Mouse (Mus musculus) midbrain, embryonic 12.5 days (tissue): Measurements from ENCODE around the gene Sema3a. TPM values are rescaled to one million over a fixed set of nuclear protein-coding genes. Genes with fewer than 3 reads are reported as not detected.
"Not testable (repeated sequence)": the region's sequence is repeated elsewhere in the genome, so short reads cannot be mapped to it uniquely, and the experiment has no call there.

Experiments used
- ATAC-seq: fragments of 200-750 bp; cut with Nextera tagmentation; 2 replicates; pipeline ENCODE4 v1.8.0; 2017; ENCODE audit warnings: low read depth, moderate TSS enrichment, moderate library complexity; ENCODE audit not compliant: low FRiP score
- H3K27ac ChIP-seq: fragments of 300-500 bp; sonication (generic); replicated peaks from 2 replicates; pipeline ENCODE4 v1.5.1; 2016; ENCODE audit warnings: mild to moderate bottlenecking
- H3K27me3 ChIP-seq: fragments of 300-500 bp; sonication (generic); 2 replicates; pipeline ENCODE4 v1.6.1; 2016; ENCODE audit warnings: mild to moderate bottlenecking
- H3K36me3 ChIP-seq: fragments of 300-500 bp; sonication (generic); 2 replicates; pipeline ENCODE4 v1.6.1; 2016
- H3K4me1 ChIP-seq: fragments of 300-500 bp; sonication (generic); 2 replicates; pipeline ENCODE4 v1.6.1; 2016
- H3K4me2 ChIP-seq: fragments of 300-500 bp; sonication (generic); replicated peaks from 2 replicates; pipeline ENCODE4 v1.6.1; 2016; ENCODE audit warnings: mild to moderate bottlenecking, moderate library complexity
- H3K4me3 ChIP-seq: fragments of 300-500 bp; sonication (generic); 2 replicates; pipeline ENCODE4 v1.5.1; 2016; ENCODE audit warnings: mild to moderate bottlenecking
- H3K9ac ChIP-seq: fragments of 300-500 bp; sonication (generic); replicated peaks from 2 replicates; pipeline ENCODE4 v1.6.1; 2016; ENCODE audit warnings: mild to moderate bottlenecking, moderate library complexity
- H3K9me3 ChIP-seq: fragments of 300-500 bp; sonication (generic); 2 replicates; pipeline ENCODE4 v1.6.1; 2016; ENCODE audit warnings: mild to moderate bottlenecking
- WGBS: fragments of 180-500 bp; shearing (Covaris S2); methylation state at CpG from one replicate; pipeline ENCODE4 v1.1.7; 2016; 5-methylcytosine and 5-hydroxymethylcytosine counted together
- polyA plus RNA-seq: library from polyadenylated mRNA; unstranded; fragments of >200 nt; fragmentation: Nextera tagmentation; extraction: Ambion mirVana; gene quantifications from 2 replicates; pipeline ENCODE4 v1.2.1, GENCODE M21; 2016

Sema3a gene
- polyA plus RNA-seq, 1 experiment from 2014 or later: 11.5 TPM

- Histone ChIP-seq H3K27ac (no peak overlapping the region), H3K4me1 (no peaks in the 10 kb centered on the region), H3K9ac (no peak overlapping the region), H3K36me3 (no peaks in the 10 kb centered on the region), H3K9me3 (no peaks in the 10 kb centered on the region), H3K4me2 (no peak overlapping the region), H3K27me3 (no peaks in the 10 kb centered on the region), H3K4me3 (no peak overlapping the region)
- no peak for ATAC-seq
- WGBS: 82% methylated on average over 3 of the region's 3 CpGs
These were observed 307.4 kb downstream of the Sema3a start for GRCm38 (mm10) chr5:13432574-13432973.

GRCm38 (mm10) chr5:13433303-13433702 lies 308.1 kb downstream of the Sema3a start:
- 78% methylated on average over 2 of the region's 2 CpGs for WGBS
- H3K27me3 ChIP-seq: no peaks in the 10 kb centered on the region
- no peaks in the 10 kb centered on the region for H3K36me3 ChIP-seq
- H3K27ac ChIP-seq: no peak overlapping the region
- no peaks in the 10 kb centered on the region for H3K4me1 ChIP-seq
- H3K9ac ChIP-seq: no peak overlapping the region
- no peak overlapping the region for H3K4me2 ChIP-seq
- no peak overlapping the region for H3K4me3 ChIP-seq
- ATAC-seq: no peak
- no peaks in the 10 kb centered on the region for H3K9me3 ChIP-seq

- no peak overlapping the region for H3K4me3 ChIP-seq
- no peak overlapping the region for H3K27ac ChIP-seq
- no peaks in the 10 kb centered on the region for H3K9me3 ChIP-seq
- H3K9ac ChIP-seq: no peak overlapping the region
- ATAC-seq: no peak
- no peak overlapping the region for H3K4me2 ChIP-seq
- no peaks in the 10 kb centered on the region for H3K4me1 ChIP-seq
- H3K27me3 ChIP-seq: no peaks in the 10 kb centered on the region
- H3K36me3 ChIP-seq: no peaks in the 10 kb centered on the region
These were observed 315.9 kb downstream of the Sema3a start for GRCm38 (mm10) chr5:13441112-13441511.

- Histone ChIP-seq H3K4me2 (no peak overlapping the region), H3K4me3 (no peak overlapping the region), H3K27me3 (no peaks in the 10 kb centered on the region), H3K9me3 (no peaks in the 10 kb centered on the region), H3K4me1 (no peaks in the 10 kb centered on the region), H3K27ac (no peak overlapping the region), H3K9ac (no peak overlapping the region), H3K36me3 (no peaks in the 10 kb centered on the region)
- 81% methylated on average over 1 of the region's 1 CpGs for WGBS
- no peak for ATAC-seq
These were observed 335.2 kb downstream of the Sema3a start for GRCm38 (mm10) chr5:13460182-13461001.

GRCm38 (mm10) chr5:13468856-13469255 lies 343.6 kb downstream of the Sema3a start:
- H3K9ac ChIP-seq: no peak overlapping the region
- H3K4me3 ChIP-seq: no peak overlapping the region
- no peak overlapping the region for H3K27ac ChIP-seq
- 40% methylated on average over 7 of the region's 7 CpGs for WGBS
- H3K4me1 ChIP-seq: no peaks in the 10 kb centered on the region; the same call in 1 of the 2 replicates
- H3K36me3 ChIP-seq: no peaks in the 10 kb centered on the region
- H3K4me2 ChIP-seq: no peak overlapping the region
- no peaks in the 10 kb centered on the region for H3K27me3 ChIP-seq
- ATAC-seq: no peak
- no peaks in the 10 kb centered on the region for H3K9me3 ChIP-seq

- Histone ChIP-seq H3K27ac (no peak overlapping the region), H3K9ac (no peak overlapping the region), H3K4me2 (no peak overlapping the region), H3K36me3 (no peaks in the 10 kb centered on the region), H3K4me3 (no peak overlapping the region), H3K9me3 (no peaks in the 10 kb centered on the region), H3K4me1 (no peaks in the 10 kb centered on the region; the same call in 1 of the 2 replicates), H3K27me3 (no peaks in the 10 kb centered on the region)
- WGBS: 77% methylated on average over 5 of the region's 5 CpGs
- no peak for ATAC-seq
These were observed 344.2 kb downstream of the Sema3a start for GRCm38 (mm10) chr5:13469401-13469800.

- WGBS: 72% methylated on average over 7 of the region's 7 CpGs
- Histone ChIP-seq H3K27ac (no peak overlapping the region), H3K36me3 (no peaks in the 10 kb centered on the region), H3K4me2 (no peak overlapping the region), H3K9ac (no peak overlapping the region), H3K27me3 (no peaks in the 10 kb centered on the region), H3K9me3 (no peaks in the 10 kb centered on the region), H3K4me3 (no peak overlapping the region), H3K4me1 (no peaks in the 10 kb centered on the region; the same call in 1 of the 2 replicates)
- peak; percentile 63; the same call in 1 of the 2 replicates for ATAC-seq
These were observed 345.1 kb downstream of the Sema3a start for GRCm38 (mm10) chr5:13470057-13470905.

- no peak overlapping the region for H3K27ac ChIP-seq
- no peak for ATAC-seq
- H3K4me1 ChIP-seq: no peaks in the 10 kb centered on the region
- no peak overlapping the region for H3K9ac ChIP-seq
- 78% methylated on average over 1 of the region's 1 CpGs for WGBS
- H3K27me3 ChIP-seq: no peaks in the 10 kb centered on the region
- H3K4me2 ChIP-seq: no peak overlapping the region
- H3K4me3 ChIP-seq: no peak overlapping the region
- H3K36me3 ChIP-seq: no peaks in the 10 kb centered on the region
- H3K9me3 ChIP-seq: no peaks in the 10 kb centered on the region
These were observed 352.4 kb downstream of the Sema3a start for GRCm38 (mm10) chr5:13477653-13478052.

- ATAC-seq: no peak
- no peak overlapping the region for H3K9ac ChIP-seq
- no peaks in the 10 kb centered on the region for H3K4me1 ChIP-seq
- WGBS: 70% methylated on average over 2 of the region's 2 CpGs
- H3K9me3 ChIP-seq: no peaks in the 10 kb centered on the region
- H3K4me2 ChIP-seq: no peak overlapping the region
- no peak overlapping the region for H3K27ac ChIP-seq
- no peak overlapping the region for H3K4me3 ChIP-seq
- no peaks in the 10 kb centered on the region for H3K36me3 ChIP-seq
- H3K27me3 ChIP-seq: no peaks in the 10 kb centered on the region
These were observed 363.5 kb downstream of the Sema3a start for GRCm38 (mm10) chr5:13488671-13489070.

GRCm38 (mm10) chr5:13495967-13496366 lies 370.8 kb downstream of the Sema3a start:
- not testable (repeated sequence) for H3K36me3 ChIP-seq, H3K9me3 ChIP-seq, H3K4me3 ChIP-seq, ATAC-seq, H3K4me1 ChIP-seq, H3K27ac ChIP-seq, H3K9ac ChIP-seq, H3K4me2 ChIP-seq, H3K27me3 ChIP-seq
- WGBS: 82% methylated on average over 3 of the region's 3 CpGs

GRCm38 (mm10) chr5:13499835-13500234 lies 374.6 kb downstream of the Sema3a start:
- Histone ChIP-seq H3K9ac (no peak overlapping the region), H3K4me2 (no peak overlapping the region), H3K9me3 (no peaks in the 10 kb centered on the region), H3K27ac (no peak overlapping the region), H3K4me3 (no peak overlapping the region), H3K36me3 (no peaks in the 10 kb centered on the region), H3K27me3 (no peaks in the 10 kb centered on the region), H3K4me1 (no peaks in the 10 kb centered on the region)
- 90% methylated on average over 2 of the region's 2 CpGs for WGBS
- no peak for ATAC-seq

- Histone ChIP-seq H3K27ac (no peak overlapping the region), H3K4me1 (no peaks in the 10 kb centered on the region), H3K27me3 (peaks cover 9% of the 10 kb centered on the region; the same call in 1 of the 2 replicates), H3K9ac (no peak overlapping the region), H3K9me3 (no peaks in the 10 kb centered on the region), H3K4me3 (no peak overlapping the region), H3K36me3 (no peaks in the 10 kb centered on the region), H3K4me2 (no peak overlapping the region)
- no peak for ATAC-seq
- WGBS: 72% methylated on average over 4 of the region's 4 CpGs
These were observed 380.8 kb downstream of the Sema3a start for GRCm38 (mm10) chr5:13505839-13506499.
